Mouse (Mus musculus): ENCODE data around the gene Xrcc5.

DNA sequence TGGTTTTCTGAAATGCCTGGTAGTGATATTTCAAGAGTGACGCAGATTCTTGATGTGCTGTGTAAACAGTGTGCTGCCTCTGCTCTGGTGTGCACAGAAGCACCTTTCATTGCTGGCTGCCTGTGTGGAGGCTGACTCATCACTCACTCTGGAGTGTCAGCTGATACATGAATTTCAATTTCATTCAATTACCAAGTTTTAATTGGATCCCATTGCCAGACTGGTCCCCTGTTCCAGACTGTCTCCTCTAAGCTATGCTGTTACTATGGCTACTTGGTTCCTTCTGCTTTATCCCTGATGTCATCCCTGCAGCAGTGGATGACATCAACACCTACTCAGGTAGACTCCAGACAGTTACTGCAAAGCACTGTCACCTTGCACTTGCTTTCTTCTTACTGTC lies 65.3 kb downstream of the Xrcc5 start:
- TF ChIP-seq POLR2A (IDR thresholded peaks at IDR 0.05; ENCODE audit: insufficient read depth, low read length) (no peak), CTCF (IDR thresholded peaks at IDR 0.05; ENCODE audit: low read depth, low read length) (no peak), EP300 (IDR thresholded peaks at IDR 0.05; ENCODE audit: insufficient read depth, low read depth, low read length) (no peak)
